Mouse (Mus musculus) neutrophil, adult 83 days (primary cell): Measurements from ENCODE around the gene Ldah. TPM values are rescaled to one million over a fixed set of nuclear protein-coding genes. Genes with fewer than 3 reads are reported as not detected.

ENCODE experiments used
- total RNA-seq, 2 experiments: library from RNA; stranded (reverse); gene quantifications; one replicate each; pipeline ENCODE4 v1.2.4; 2023

Gene Ldah
- total RNA-seq = 10 to 100 TPM; 26.6 to 29.7 TPM

DNA sequence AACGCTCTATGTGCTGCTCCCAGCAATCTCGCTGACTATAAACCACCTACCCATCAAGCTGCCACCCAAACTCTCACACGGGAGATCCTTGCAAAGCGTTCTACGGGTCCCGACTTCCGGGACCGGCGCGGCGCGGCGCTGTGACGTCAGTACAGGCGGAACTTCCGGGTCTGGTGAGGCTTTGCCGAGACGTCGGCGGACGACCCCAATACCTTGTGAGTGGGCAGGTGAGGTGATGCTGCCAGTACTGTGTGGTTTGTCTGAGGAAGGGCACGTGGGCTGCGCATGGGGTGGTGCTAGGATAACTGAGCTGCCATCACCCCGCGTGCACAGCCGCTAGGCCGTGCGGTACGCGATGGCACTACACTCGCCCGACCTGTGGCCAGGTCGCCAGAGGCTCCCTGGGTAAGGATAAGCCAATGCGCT lies at the start of gene Ldah:
TSS of gene Ldah (plus strand) at position 130 of the 426 bp plus-strand sequence.

DNA sequence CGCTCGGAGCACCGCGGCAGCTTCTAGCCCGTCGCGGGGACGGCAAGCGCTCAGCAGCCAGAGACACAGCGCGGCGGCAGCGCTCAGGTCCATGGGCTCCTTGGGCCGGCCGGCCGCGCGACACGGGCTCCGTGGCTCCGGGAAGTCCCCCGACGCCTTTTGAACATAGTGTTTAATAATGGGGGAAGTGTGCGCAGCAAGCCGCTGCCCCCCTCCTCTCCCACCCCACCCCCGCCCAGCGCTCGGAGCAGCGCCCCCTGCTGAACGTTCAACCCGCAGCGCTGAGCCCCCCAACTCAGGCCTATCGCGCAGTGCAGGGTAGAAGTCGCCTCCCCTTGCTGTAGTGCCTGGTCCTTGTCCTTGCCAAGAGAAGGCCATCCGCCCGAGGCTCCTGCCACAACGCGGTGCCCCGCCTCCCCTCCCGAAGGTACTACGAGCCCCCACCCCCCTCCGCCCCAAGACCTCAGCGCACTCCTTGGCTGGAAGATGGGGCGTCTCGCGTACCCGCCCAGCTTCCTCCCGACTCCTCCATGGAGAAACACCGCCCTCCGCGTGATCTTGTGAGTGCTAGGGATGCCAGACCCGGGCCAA lies 94.0 kb downstream of the Ldah start, which contains the start of gene Gdf7:
TSS of gene Gdf7 (minus strand) at position 114 of the 591 bp plus-strand sequence.

DNA sequence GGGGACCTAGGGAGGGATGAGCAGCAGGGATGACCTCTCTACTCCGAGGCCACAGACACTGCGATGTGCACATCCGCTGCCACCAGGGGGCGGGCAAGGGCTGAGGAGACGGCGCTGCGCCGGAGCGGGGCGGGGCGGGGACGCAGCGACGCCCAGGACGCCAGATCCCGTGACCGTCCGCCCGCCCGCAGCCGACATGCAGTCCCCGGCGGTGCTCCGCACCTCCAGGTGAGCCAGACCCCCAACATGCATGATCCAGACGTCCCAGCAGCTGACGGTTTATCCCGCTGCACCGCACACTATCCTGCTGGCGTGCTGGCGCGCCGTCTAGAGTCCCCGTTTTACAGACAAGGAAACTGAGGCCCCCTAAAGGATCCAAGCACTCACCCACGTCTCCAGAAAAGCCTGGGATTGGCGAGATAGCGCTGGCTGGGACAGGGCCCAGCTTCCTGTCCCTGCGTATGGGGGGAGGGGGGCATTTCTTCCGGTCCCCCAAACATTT lies 105.4 kb downstream of the Ldah start, which contains the start of gene Hs1bp3:
TSS of gene Hs1bp3 (plus strand) at position 163 of the 502 bp plus-strand sequence.

Other genes starting within 250 kb of the Ldah start
- not detected for gene Apob, start 230.5 kb upstream of the Ldah start, total RNA-seq
- gene Gdf7, start 93.8 kb downstream of the Ldah start, total RNA-seq = not detected
- gene Hs1bp3, start 105.3 kb downstream of the Ldah start, total RNA-seq = 10 to 100 TPM; 10.9 to 11.0 TPM